Mouse (Mus musculus): ENCODE results near the gene Odf3.

GRCm38 (mm10) chr7:140821653-140822329 is 25.8 kb upstream of the Odf3 start, which contains the start of gene Zfp941:
- TF ChIP-seq CTCF (IDR thresholded peaks at IDR 0.05; ENCODE audit: low read depth, low read length), result no peak
- no peak for TF ChIP-seq POLR2A (IDR thresholded peaks at IDR 0.05; ENCODE audit: extremely low read depth, insufficient read depth, low read length)
